Mouse (Mus musculus) small intestine, adult 2 months (tissue): Measurements from ENCODE around the gene Ccdc57.
"Not testable (repeated sequence)": the region's sequence is repeated elsewhere in the genome, so short reads cannot be mapped to it uniquely, and the experiment has no call there.

Experiments
- CTCF ChIP-seq: fragments of 200-500 bp; IDR thresholded peaks from 2 replicates; pipeline ENCODE4 v1.5.1; 2012; ENCODE audit warnings: low read depth, mild to moderate bottlenecking, control low read depth, inconsistent platforms, low read length, moderate library complexity, mixed read lengths; ENCODE audit not compliant: insufficient replicate concordance, insufficient read length; ENCODE audit errors: extremely low read depth
- POLR2A ChIP-seq: fragments of 200-500 bp; IDR thresholded peaks from 2 replicates; pipeline ENCODE4 v1.6.1; 2012; ENCODE audit warnings: low read depth, mild to moderate bottlenecking, control low read depth, inconsistent platforms, low read length, moderate library complexity

GRCm38 (mm10) chr11:120855938-120856337 is 76.7 kb downstream of the Ccdc57 start:
- TF ChIP-seq POLR2A, CTCF: not testable (repeated sequence)
